Mouse (Mus musculus): ENCODE data around the gene Bcl9l.

- TF ChIP-seq CTCF (IDR thresholded peaks at IDR 0.05; ENCODE audit: extremely low read depth, insufficient read depth, insufficient read length, insufficient replicate concordance) (no peak), POLR2A (IDR thresholded peaks at IDR 0.05; ENCODE audit: low read depth, low read length) (no peak)
These were observed 3.7 kb downstream of the Bcl9l start for GRCm38 (mm10) chr9:44486335-44486734.

All from spleen, adult 2 months (tissue).